Mouse (Mus musculus): ENCODE results near the gene Gm9887.

DNA sequence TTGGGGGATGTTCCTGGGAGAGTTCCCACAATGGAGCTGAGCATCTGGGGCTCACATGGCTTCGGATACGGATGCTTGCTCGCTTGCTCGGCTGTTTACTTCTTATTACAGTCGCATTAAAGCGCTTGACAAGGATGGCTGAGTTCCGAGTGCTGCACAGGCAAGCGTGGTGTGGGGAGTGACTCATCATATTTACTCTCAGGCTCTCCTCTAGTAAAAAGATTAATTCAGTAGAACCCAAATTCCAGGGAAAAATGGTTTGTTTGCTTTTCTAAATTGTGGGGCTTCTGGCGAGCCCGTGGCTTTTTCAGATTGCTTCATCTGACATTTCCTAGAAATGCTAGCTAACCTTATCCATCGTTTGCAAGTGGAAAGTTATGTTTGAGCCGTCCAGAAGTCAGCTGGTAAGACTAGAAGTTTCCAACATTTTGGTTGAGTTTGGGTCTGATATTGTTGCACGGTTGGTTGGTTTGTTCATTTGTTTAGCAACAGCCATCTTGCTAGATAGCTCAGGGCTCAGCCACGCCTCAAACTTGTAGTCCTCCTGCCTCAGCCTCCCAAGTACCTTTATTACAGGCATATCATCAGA, 46.9 kb upstream of the Gm9887 start:
- TF ChIP-seq CTCF (IDR thresholded peaks at IDR 0.05; ENCODE audit: low read depth, low read length) (no peak), POLR2A (IDR thresholded peaks at IDR 0.05; ENCODE audit: insufficient read depth, low read length) (no peak)

Data from ES-Bruce4 (cell line).